Mouse (Mus musculus): Measurements from ENCODE around the gene A230050P20Rik.

DNA sequence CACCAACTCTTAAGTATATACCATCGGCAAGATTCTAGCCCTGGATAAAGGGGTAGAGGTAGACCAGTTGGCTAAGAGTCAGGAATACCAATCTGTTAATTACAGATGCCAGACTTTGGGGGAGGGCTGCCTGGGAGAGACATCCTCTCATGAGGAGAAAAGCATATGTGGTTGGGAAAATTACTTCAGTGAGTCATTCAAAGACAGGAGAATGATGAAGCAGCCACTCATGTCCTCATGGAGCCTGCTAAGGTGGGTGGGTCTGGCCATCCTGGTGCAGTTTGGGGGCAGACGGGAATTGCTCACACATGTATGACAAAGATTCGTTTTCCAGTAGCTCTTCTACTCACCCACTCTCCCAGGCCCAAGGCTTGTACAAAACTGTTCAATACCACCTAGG lies 45.6 kb upstream of the A230050P20Rik start:
- no peak for TF ChIP-seq CTCF (IDR thresholded peaks at IDR 0.05; ENCODE audit: extremely low read depth, insufficient read depth, low read length)
- TF ChIP-seq POLR2A (IDR thresholded peaks at IDR 0.05; ENCODE audit: extremely low read depth, insufficient read depth, low read length): no peak

All from cortical plate, adult 2 months (tissue).